Mouse (Mus musculus): ENCODE data around the gene Phf21a.
"Not testable (repeated sequence)": the region's sequence is repeated elsewhere in the genome, so short reads cannot be mapped to it uniquely, and the experiment has no call there.

The Phf21a gene

GRCm38 (mm10) chr2:92382759-92383158 is 289.8 kb downstream of the Phf21a start:
- no peak for DNase-seq (ENCODE audit: low spot score)

GRCm38 (mm10) chr2:92384101-92384500 is 291.2 kb downstream of the Phf21a start:
- no peak for DNase-seq (ENCODE audit: low spot score)

DNA sequence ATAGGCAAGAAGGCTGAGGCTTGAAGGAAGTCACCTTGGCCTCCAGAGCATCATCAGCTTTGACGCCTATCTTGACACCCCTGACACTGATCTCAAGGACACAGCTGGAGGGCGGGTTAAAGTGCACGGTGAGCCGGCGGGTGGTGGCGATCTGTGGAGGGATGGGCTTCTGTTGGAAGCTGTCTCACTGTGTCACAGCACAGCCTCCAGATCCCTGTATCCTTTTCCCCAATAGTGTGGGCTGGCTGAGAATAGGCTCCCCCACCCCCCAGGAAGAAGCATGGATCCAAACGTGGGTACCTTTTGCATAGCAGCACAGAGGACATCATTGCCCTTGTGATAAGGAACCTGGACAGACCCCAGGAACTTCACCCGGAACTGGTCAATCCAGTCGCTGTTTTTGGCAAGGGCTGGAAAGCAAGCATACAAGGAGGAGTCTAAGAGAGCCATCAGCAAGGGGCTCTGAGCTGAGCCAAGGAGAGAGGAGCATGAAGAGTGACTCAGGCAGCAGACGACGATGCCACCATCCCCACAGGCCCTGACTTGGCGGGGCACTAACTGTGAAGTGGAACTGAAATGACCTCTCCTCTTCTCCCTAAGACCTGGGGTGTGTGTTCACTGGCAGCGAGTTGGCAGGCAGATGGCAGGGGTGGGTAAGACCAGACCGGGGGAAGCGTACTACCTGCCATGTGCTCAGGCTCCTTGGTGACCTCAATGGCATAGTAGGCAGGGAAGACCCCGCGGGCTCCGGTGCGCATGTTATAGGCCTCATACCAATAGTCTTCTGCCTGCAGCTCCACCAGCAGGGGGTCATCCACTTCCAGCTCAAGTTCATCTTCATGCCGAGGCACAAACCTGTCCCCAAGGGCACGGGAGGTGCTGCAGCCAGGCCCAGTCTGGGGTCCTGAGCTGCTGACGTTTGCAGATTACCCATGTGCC is 292.5 kb downstream of the Phf21a start:
- no peak for DNase-seq (ENCODE audit: low spot score)

DNA sequence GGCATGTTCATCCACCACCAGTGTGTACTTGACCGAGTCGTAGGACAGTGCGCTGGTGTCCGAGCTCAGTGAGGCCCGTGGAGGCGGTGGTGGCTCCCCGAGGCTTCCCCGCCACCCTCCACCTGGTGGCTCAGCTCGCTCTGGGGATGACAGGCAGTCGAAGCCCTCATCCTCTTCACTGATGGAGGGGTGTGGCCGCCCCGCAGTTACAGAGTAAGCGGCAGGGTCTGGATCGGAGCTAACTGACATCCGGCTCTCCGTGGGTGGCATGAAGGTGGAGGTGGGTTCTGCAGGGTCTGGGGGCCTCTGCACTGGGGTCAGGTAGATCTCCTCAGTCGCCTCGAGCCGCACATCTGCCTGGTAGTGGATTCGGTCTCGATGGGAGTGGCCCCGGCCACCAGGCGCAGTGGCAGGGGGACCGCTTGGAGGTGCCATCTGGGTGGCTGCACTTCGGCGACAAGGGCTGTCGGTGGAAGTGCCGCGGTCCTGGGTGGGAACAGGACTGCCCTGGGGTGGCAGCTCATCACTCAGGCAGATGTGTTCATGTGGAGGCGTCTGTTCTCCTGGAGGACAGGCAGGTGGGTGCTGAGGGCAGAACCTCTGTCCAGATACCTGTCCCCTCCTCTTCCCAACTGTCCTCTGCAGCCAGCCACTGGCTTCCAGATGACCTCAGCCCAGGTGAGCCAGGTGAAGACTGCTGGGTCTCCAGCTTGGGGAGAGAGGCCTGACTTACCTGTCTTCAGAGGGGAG is 294.1 kb downstream of the Phf21a start:
- no peak for DNase-seq (ENCODE audit: low spot score)

- DNase-seq (ENCODE audit: low spot score): no peak
Measured at GRCm38 (mm10) chr2:92387646-92388045, 294.7 kb downstream of the Phf21a start.

- DNase-seq (ENCODE audit: low spot score): no peak
Measured at GRCm38 (mm10) chr2:92388081-92388517, 295.2 kb downstream of the Phf21a start.

DNA sequence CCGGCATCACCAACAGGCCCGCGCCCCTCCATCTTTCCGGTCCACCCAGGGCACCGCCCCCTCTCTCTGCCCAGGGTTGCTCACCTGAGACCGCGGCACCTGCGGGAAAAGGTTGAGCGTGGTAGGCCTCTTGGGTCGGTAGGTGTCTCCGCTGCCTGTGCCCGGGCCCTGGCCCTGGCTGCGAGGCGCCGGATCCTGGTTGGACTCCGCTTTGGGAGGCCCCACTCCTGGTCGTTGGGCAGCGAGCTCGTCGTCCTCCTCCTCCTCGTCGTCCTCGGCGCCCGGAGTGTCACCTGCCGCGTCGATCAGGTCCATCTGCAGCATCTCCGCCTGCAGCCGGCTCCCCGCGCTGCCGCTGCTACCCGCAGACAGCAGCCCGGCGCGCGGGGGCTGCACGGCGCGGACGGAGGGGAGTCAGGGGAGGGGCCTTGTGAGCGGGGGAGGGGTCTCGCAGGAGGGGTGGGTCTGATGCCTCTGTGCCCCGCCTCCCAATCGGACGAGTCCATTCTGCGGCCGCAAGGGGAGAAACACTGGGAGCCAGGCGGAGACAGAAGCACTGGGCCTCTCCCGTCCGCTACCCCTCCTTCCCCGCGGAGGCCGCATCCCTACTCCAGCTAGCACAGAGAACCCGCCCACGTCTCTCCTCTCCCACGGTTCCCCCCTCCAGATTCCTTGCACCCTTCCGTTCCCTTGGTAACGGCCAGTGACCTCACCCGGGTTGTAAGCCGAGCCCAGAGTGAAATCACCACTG is 296.1 kb downstream of the Phf21a start:
- peak; percentile 98 for DNase-seq (ENCODE audit: low spot score)

DNA sequence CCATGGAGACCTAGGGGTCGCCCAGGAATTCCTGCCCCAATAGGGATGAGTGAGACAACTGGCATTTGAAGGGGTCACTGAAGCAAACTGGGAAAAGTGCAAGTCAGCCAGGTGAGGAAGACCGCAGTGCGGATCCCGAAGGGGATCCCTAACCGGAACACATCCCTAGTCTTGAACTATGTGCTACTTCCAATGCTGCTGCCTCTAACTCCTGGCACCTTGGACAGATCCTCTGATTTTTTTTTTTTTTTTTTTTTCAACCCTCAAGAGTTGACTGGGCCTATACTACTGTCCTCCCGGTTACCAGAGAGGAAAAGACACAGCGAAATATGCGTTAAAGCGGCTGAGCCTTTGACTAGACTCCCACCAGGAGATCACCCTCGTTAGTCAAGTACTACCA is 296.7 kb downstream of the Phf21a start:
- no peak for DNase-seq (ENCODE audit: low spot score)

GRCm38 (mm10) chr2:92390206-92390930 is 297.5 kb downstream of the Phf21a start:
- DNase-seq (ENCODE audit: low spot score): no peak

DNA sequence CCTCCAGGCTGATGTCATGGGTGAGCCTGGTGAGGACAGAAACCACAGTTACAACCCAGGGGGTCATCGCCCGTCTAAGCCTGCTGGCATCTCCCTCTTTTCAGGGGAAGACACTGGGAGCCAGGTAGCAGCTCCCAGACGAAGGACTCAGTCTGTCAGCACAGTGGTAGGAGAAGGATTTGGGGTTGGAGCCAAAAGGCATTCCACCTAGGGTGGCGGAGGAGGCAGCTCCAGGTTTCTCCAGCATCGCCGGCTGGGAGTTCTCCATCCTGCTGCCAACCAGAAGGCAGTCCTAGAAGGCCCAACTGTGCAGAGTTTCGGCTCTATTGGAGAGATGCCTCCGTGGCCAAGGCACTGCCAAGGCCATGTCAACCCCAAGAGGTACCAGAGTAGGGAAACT is 298.2 kb downstream of the Phf21a start:
- DNase-seq (ENCODE audit: low spot score): no peak

- DNase-seq (ENCODE audit: low spot score): no peak
Measured at GRCm38 (mm10) chr2:92391703-92392317, 298.9 kb downstream of the Phf21a start.

GRCm38 (mm10) chr2:92392318-92393264 is 299.7 kb downstream of the Phf21a start:
- DNase-seq (ENCODE audit: low spot score): peak; percentile 93

GRCm38 (mm10) chr2:92395535-92395934 is 302.6 kb downstream of the Phf21a start:
- no peak for DNase-seq (ENCODE audit: low spot score)

- DNase-seq (ENCODE audit: low spot score): no peak
Measured at GRCm38 (mm10) chr2:92397436-92397835, 304.5 kb downstream of the Phf21a start.

GRCm38 (mm10) chr2:92399877-92400276 is 307.0 kb downstream of the Phf21a start:
- DNase-seq (ENCODE audit: low spot score): not testable (repeated sequence)

DNA sequence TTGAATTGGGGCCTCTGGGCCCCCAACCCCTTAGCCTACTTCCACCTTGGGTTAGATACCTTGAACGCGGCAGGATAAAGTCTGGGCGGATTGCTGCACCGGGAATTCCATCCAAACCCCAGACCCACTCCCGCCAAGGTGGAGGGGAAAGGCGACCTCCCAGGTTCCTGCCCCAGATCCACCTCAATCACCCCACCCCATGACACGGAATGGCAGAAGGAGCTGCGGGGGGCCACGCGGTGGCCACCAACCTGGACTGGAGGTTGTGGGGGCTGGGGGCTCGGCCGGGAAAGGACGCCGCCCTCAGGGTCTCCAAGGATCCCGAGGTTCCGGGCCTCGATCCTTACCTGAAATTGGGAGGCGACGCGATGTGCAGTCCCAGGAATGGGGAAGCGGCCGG is 307.8 kb downstream of the Phf21a start:
- no peak for DNase-seq (ENCODE audit: low spot score)

DNA sequence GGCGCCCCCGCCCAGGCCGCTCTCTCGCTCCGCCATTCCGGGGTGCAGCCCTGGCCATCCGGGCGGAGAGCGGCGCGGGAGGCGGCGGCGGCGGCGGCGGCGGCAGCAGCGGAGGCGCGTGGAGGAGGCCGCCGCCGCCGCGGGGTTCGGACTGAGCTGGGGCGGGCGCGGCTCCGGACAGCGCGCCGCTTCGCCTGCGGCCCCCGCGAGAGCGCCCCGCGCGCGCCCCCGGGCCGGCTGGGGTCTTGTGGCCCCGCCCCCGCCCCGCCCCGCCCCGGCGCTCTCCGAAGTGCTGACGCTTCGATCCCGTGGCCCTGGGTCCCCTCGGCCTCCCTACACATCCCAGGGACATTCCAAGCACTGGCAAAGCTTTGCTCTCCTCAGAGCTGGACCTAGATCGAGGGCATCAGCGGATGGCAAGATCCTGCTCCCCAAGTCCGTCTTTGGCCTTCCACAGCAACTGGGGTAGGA is 308.2 kb downstream of the Phf21a start, which contains the start of gene Mapk8ip1:
Gene Mapk8ip1 (minus strand): TSS at position 173 of the 471 bp plus-strand sequence.
- DNase-seq (ENCODE audit: low spot score): peak; percentile 59

- no peak for DNase-seq (ENCODE audit: low spot score)
Measured at GRCm38 (mm10) chr2:92402591-92403326, 309.8 kb downstream of the Phf21a start.

GRCm38 (mm10) chr2:92403776-92404319 is 310.9 kb downstream of the Phf21a start:
- DNase-seq (ENCODE audit: low spot score): no peak

All from embryo, embryonic 10 days (tissue).